Mouse (Mus musculus) stomach, postnatal 0 days (tissue): ENCODE data around the gene Dync1h1. TPM values are rescaled to one million over a fixed set of nuclear protein-coding genes. Genes with fewer than 3 reads are reported as not detected.

Experiments used
- ATAC-seq: fragments of 200-750 bp; cut with Nextera tagmentation; 2 replicates; pipeline ENCODE4 v1.8.0; 2017; ENCODE audit not compliant: low FRiP score, low TSS enrichment
- DNase-seq: peaks from one replicate; pipeline ENCODE4 v3.0.0-alpha.2; 2016; ENCODE audit warnings: low spot score
- H3K27ac ChIP-seq: fragments of 300-500 bp; sonication (generic); replicated peaks from 2 replicates; pipeline ENCODE4 v1.5.1; 2014; ENCODE audit warnings: mild to moderate bottlenecking, control low read depth
- H3K27me3 ChIP-seq: fragments of 300-500 bp; sonication (generic); 2 replicates; pipeline ENCODE4 v1.6.1; 2014; ENCODE audit warnings: low read length; ENCODE audit not compliant: control insufficient read depth, insufficient read depth
- H3K36me3 ChIP-seq: fragments of 300-500 bp; sonication (generic); 2 replicates; pipeline ENCODE4 v1.6.1; 2014; ENCODE audit warnings: low read length, mixed read lengths; ENCODE audit not compliant: control insufficient read depth, insufficient read depth
- H3K4me1 ChIP-seq: fragments of 300-500 bp; sonication (generic); replicated peaks from 2 replicates; pipeline ENCODE4 v1.6.1; 2014; ENCODE audit warnings: antibody characterized with exemption; ENCODE audit not compliant: control insufficient read depth, insufficient read depth
- H3K4me2 ChIP-seq: fragments of 300-500 bp; sonication (generic); replicated peaks from 2 replicates; pipeline ENCODE4 v1.6.1; 2014; ENCODE audit warnings: low read depth, mild to moderate bottlenecking, control low read depth, moderate library complexity
- H3K4me3 ChIP-seq: fragments of 300-500 bp; sonication (generic); 2 replicates; pipeline ENCODE4 v1.5.1; 2014; ENCODE audit warnings: low read depth, low read length, control low read depth
- H3K9ac ChIP-seq: fragments of 300-500 bp; sonication (generic); 2 replicates; pipeline ENCODE4 v1.6.1; 2014; ENCODE audit warnings: mild to moderate bottlenecking, low read length, control low read depth, mixed read lengths
- H3K9me3 ChIP-seq: fragments of 300-500 bp; sonication (generic); 2 replicates; pipeline ENCODE4 v1.6.1; 2016; ENCODE audit warnings: low read length; ENCODE audit not compliant: control insufficient read depth
- CTCF ChIP-seq: IDR thresholded peaks from 2 replicates; pipeline ENCODE4 v1.5.1; 2016; ENCODE audit warnings: antibody characterized with exemption, low read depth, mild to moderate bottlenecking, moderate library complexity
- EP300 ChIP-seq: optimal IDR thresholded peaks from 2 replicates; pipeline ENCODE3; 2016; ENCODE audit warnings: antibody characterized with exemption
- WGBS: fragments of 180-500 bp; shearing (Covaris S2); extraction: QIAGEN DNeasy Blood & Tissue Kit; methylation state at CpG from one replicate; pipeline ENCODE4 v1.1.7; 2014; 5-methylcytosine and 5-hydroxymethylcytosine counted together
- polyA plus RNA-seq: library from polyadenylated mRNA; unstranded; fragments of >200 nt; fragmentation: Nextera tagmentation; extraction: Ambion mirVana; gene quantifications from 2 replicates; pipeline ENCODE4 v1.2.1, GENCODE M21; 2015

Gene Dync1h1
- polyA plus RNA-seq, 1 experiment from 2014 or later = 22.3 TPM

GRCm38 (mm10) chr12:110695676-110696171 lies 94.5 kb downstream of the Dync1h1 start:
- peak; percentile 49 for ATAC-seq
- peaks cover 9% of the 10 kb centered on the region for H3K36me3 ChIP-seq
- H3K27ac ChIP-seq = peak overlapping the region; percentile 96
- peak overlapping the region; percentile 100 for H3K4me3 ChIP-seq
- H3K27me3 ChIP-seq = no peaks in the 10 kb centered on the region
- peak overlapping the region; percentile 62 for H3K4me2 ChIP-seq
- H3K9me3 ChIP-seq = no peaks in the 10 kb centered on the region
- peak; percentile 56 for DNase-seq
- TF ChIP-seq CTCF = no peak
- H3K9ac ChIP-seq = peak overlapping the region; percentile 96
- H3K4me1 ChIP-seq = peaks cover 2% of the 10 kb centered on the region; the same call in 1 of the 2 replicates
- under 1% methylated on average over 30 of the region's 55 CpGs for WGBS

- peak; percentile 93 for ATAC-seq
- no peaks in the 10 kb centered on the region for H3K27me3 ChIP-seq
- H3K27ac ChIP-seq = peak overlapping the region; percentile 96
- peak; percentile 99 for DNase-seq
- peaks cover 8% of the 10 kb centered on the region for H3K36me3 ChIP-seq
- H3K9me3 ChIP-seq = no peaks in the 10 kb centered on the region
- TF ChIP-seq CTCF = no peak
- TF ChIP-seq EP300 = no peak
- H3K9ac ChIP-seq = peak overlapping the region; percentile 96
- H3K4me1 ChIP-seq = peaks cover 2% of the 10 kb centered on the region; the same call in 1 of the 2 replicates
- peak overlapping the region; percentile 100 for H3K4me3 ChIP-seq
- peak overlapping the region; percentile 82 for H3K4me2 ChIP-seq
- WGBS = under 1% methylated on average over 82 of the region's 89 CpGs
Observed at GRCm38 (mm10) chr12:110696173-110696974, 95.1 kb downstream of the Dync1h1 start.

GRCm38 (mm10) chr12:110696975-110697400 lies 95.7 kb downstream of the Dync1h1 start:
- Histone ChIP-seq H3K4me3 (peak overlapping the region; percentile 100), H3K9me3 (no peaks in the 10 kb centered on the region), H3K27ac (peak overlapping the region; percentile 79), H3K36me3 (peaks cover 4% of the 10 kb centered on the region), H3K27me3 (no peaks in the 10 kb centered on the region), H3K4me1 (peaks cover 2% of the 10 kb centered on the region; the same call in 1 of the 2 replicates), H3K4me2 (peak overlapping the region; percentile 82), H3K9ac (peak overlapping the region; percentile 75)
- DNase-seq = no peak
- ATAC-seq = no peak
- 42% methylated on average over 9 of the region's 9 CpGs for WGBS
- TF ChIP-seq EP300 (no peak), CTCF (no peak)

- Histone ChIP-seq H3K9ac (no peak overlapping the region), H3K9me3 (no peaks in the 10 kb centered on the region), H3K27me3 (no peaks in the 10 kb centered on the region), H3K36me3 (peaks cover 4% of the 10 kb centered on the region), H3K4me1 (peaks cover 2% of the 10 kb centered on the region; the same call in 1 of the 2 replicates), H3K27ac (no peak overlapping the region; the same call in 1 of the 2 replicates), H3K4me2 (no peak overlapping the region), H3K4me3 (no peak overlapping the region)
- no peak for DNase-seq
- WGBS = 55% methylated on average over 5 of the region's 5 CpGs
- ATAC-seq = no peak
- TF ChIP-seq EP300 = no peak
- no peak for TF ChIP-seq CTCF
Observed at GRCm38 (mm10) chr12:110697457-110697856, 96.2 kb downstream of the Dync1h1 start.

- no peak for TF ChIP-seq EP300
- TF ChIP-seq CTCF = no peak
- Histone ChIP-seq H3K9me3 (no peaks in the 10 kb centered on the region), H3K36me3 (no peaks in the 10 kb centered on the region), H3K4me2 (no peak overlapping the region), H3K27me3 (no peaks in the 10 kb centered on the region), H3K27ac (peak overlapping the region; percentile 69; the same call in 1 of the 2 replicates), H3K4me3 (no peak overlapping the region), H3K9ac (no peak overlapping the region), H3K4me1 (peaks cover 2% of the 10 kb centered on the region; the same call in 1 of the 2 replicates)
- no peak for DNase-seq
- WGBS = 61% methylated on average over 1 of the region's 1 CpGs
- no peak for ATAC-seq
Observed at GRCm38 (mm10) chr12:110698080-110698479, 96.8 kb downstream of the Dync1h1 start.
